Mouse (Mus musculus) cortical plate, adult 2 months (tissue): ENCODE data around the gene Tspan12. TPM values are rescaled to one million over a fixed set of nuclear protein-coding genes. Genes with fewer than 3 reads are reported as not detected.

Source experiments
- H3K27ac ChIP-seq: fragments of 200-500 bp; 2 replicates; pipeline ENCODE4 v1.5.1; 2012; ENCODE audit warnings: low read length, control low read depth, inconsistent platforms; ENCODE audit not compliant: insufficient read depth
- H3K4me1 ChIP-seq: fragments of 200-500 bp; 2 replicates; pipeline ENCODE4 v1.6.1; 2011; ENCODE audit warnings: low read length; ENCODE audit not compliant: control insufficient read depth, insufficient read depth
- H3K4me3 ChIP-seq: fragments of 200-500 bp; 2 replicates; pipeline ENCODE4 v1.5.1; 2011; ENCODE audit warnings: mild to moderate bottlenecking, low read length, control low read depth; ENCODE audit not compliant: insufficient read depth
- CTCF ChIP-seq: fragments of 200-500 bp; IDR thresholded peaks from 2 replicates; pipeline ENCODE4 v1.5.1; 2011; ENCODE audit warnings: mild to moderate bottlenecking, control low read depth, low read length; ENCODE audit not compliant: insufficient read depth; ENCODE audit errors: extremely low read depth
- POLR2A ChIP-seq: fragments of 200-500 bp; IDR thresholded peaks from 2 replicates; pipeline ENCODE4 v1.6.1; 2011; ENCODE audit warnings: mild to moderate bottlenecking, low read length, control low read depth; ENCODE audit not compliant: insufficient read depth; ENCODE audit errors: extremely low read depth
- polyA plus RNA-seq: library from polyadenylated mRNA; depleted of rRNA; stranded (reverse); fragments of >200 nt; gene quantifications from 2 replicates; pipeline ENCODE4 v1.2.3, GENCODE M21; 2012; rRNA removed

Tspan12 gene
- polyA plus RNA-seq, 1 experiment: 19.0 TPM

DNA sequence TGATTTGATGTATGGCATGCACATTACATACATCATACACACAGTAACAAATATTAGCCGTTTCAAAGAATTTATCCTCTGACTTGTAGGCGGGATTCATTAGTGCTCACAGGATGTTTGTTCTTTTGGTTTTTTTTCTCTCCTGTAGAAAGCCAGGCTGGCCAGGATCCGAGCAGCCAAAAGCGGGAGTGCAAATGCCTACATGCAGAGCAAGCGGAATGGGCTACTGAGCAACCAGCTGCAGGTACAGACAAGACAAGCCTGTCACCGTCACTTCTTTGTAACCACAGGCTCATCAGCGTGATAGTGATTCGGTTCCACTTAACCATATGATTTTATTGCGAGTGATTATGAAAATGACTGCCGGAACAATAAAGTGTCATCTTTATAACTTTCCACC lies 130.1 kb downstream of the Tspan12 start:
- H3K27ac ChIP-seq: no peak overlapping the region
- no peak overlapping the region for H3K4me3 ChIP-seq
- no peak for TF ChIP-seq CTCF
- no peak for TF ChIP-seq POLR2A
- no peaks in the 10 kb centered on the region for H3K4me1 ChIP-seq

Other genes with a start within 250 kb of the Tspan12 start
- 15.1 and 15.5 TPM in 2 replicates for gene Ing3, start 97.1 kb upstream of the Tspan12 start, polyA plus RNA-seq
- 2.0 and 2.2 TPM in 2 replicates for gene Cped1, start 133.4 kb upstream of the Tspan12 start, polyA plus RNA-seq